Mouse (Mus musculus): ENCODE results near the gene Srp54c. TPM values are rescaled to one million over a fixed set of nuclear protein-coding genes. Genes with fewer than 3 reads are reported as not detected.

The Srp54c gene
- polyA plus RNA-seq, 1 experiment from 2014 or later = 74.9 TPM

Other genes starting within 250 kb of the Srp54c start
- gene Gm20403, start 243.6 kb upstream of the Srp54c start, polyA plus RNA-seq (2016; fragmentation: Nextera tagmentation; extraction: Ambion mirVana) = not detected in 2 replicates
- gene Baz1a, start 215.8 kb upstream of the Srp54c start, polyA plus RNA-seq (2016; fragmentation: Nextera tagmentation; extraction: Ambion mirVana) = 40.5 and 42.8 TPM in 2 replicates
- gene 2700097O09Rik, start 150.1 kb upstream of the Srp54c start, polyA plus RNA-seq (2016; fragmentation: Nextera tagmentation; extraction: Ambion mirVana) = 35.8 and 36.7 TPM in 2 replicates
- gene Srp54a, start 149.9 kb upstream of the Srp54c start, polyA plus RNA-seq (2016; fragmentation: Nextera tagmentation; extraction: Ambion mirVana) = 144 and 166 TPM in 2 replicates
- gene Fam177a, start 105.7 kb upstream of the Srp54c start, polyA plus RNA-seq (2016; fragmentation: Nextera tagmentation; extraction: Ambion mirVana) = 16.2 and 19.1 TPM in 2 replicates
- 60.5 and 62.2 TPM in 2 replicates for gene Srp54b, start 75.1 kb upstream of the Srp54c start, polyA plus RNA-seq (2016; fragmentation: Nextera tagmentation; extraction: Ambion mirVana)
- 0.86 TPM in 1 of 2 replicates, not detected in the other for gene 1700047I17Rik2, start 30.6 kb upstream of the Srp54c start, polyA plus RNA-seq (2016; fragmentation: Nextera tagmentation; extraction: Ambion mirVana)
- 13.2 and 14.1 TPM in 2 replicates for gene 1110008L16Rik, start 69.4 kb downstream of the Srp54c start, polyA plus RNA-seq (2016; fragmentation: Nextera tagmentation; extraction: Ambion mirVana)
- gene Ppp2r3c, start 72.8 kb downstream of the Srp54c start, polyA plus RNA-seq (2016; fragmentation: Nextera tagmentation; extraction: Ambion mirVana) = 27.1 and 28.3 TPM in 2 replicates
- gene Psma6, start 154.1 kb downstream of the Srp54c start, polyA plus RNA-seq (2016; fragmentation: Nextera tagmentation; extraction: Ambion mirVana) = 425 and 437 TPM in 2 replicates